Mouse (Mus musculus): ENCODE data around the gene Pip5k1b.

Gene Pip5k1b

GRCm38 (mm10) chr19:24476461-24476860 lies 79.2 kb downstream of the Pip5k1b start:
- no peak for DNase-seq (ENCODE audit: low read depth, low spot score)

GRCm38 (mm10) chr19:24475281-24475680 lies 80.4 kb downstream of the Pip5k1b start:
- no peak for DNase-seq (ENCODE audit: low read depth, low spot score)

DNA sequence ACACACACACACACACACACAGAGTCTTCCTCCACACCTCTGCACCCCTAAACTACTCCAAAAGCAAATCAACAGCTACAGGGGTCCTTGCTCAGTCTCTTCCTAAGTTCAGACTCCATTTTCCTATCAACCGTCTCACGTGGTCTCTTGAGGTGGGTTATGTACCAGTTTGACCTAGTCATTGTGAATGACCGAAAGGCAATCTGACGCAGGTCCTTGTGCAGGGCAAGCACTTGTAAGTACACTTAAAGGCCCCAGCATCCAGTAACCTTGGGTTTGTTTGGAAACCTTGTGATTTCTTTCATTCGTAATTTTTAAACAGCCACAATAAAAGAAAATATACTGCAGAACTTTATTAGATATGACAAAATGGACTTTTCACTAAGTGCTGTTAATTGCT lies 83.2 kb downstream of the Pip5k1b start:
- DNase-seq (ENCODE audit: low read depth, low spot score), result no peak

GRCm38 (mm10) chr19:24471538-24471937 lies 84.1 kb downstream of the Pip5k1b start:
- no peak for DNase-seq (ENCODE audit: low read depth, low spot score)

GRCm38 (mm10) chr19:24469216-24469615 lies 86.5 kb downstream of the Pip5k1b start:
- no peak for DNase-seq (ENCODE audit: low read depth, low spot score)

DNA sequence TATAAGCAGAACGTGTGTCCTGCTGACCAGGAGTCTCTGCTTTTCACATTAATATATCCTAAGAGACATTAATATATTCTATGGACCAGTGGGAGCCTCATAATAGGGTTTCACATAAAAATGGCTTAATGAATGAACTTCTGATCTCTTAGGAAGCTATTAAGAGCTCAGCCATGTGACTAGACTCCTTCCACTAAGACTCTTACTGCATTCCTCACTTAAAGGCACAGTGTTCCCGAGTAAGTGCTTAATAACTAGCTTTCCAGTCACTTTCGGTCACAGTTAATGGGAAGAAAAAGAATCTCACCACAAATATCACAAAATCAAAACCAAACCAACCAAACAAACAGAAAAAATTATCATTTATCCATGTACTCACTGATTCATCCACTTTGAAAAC lies 87.1 kb downstream of the Pip5k1b start:
- no peak for DNase-seq (ENCODE audit: low read depth, low spot score)

DNA sequence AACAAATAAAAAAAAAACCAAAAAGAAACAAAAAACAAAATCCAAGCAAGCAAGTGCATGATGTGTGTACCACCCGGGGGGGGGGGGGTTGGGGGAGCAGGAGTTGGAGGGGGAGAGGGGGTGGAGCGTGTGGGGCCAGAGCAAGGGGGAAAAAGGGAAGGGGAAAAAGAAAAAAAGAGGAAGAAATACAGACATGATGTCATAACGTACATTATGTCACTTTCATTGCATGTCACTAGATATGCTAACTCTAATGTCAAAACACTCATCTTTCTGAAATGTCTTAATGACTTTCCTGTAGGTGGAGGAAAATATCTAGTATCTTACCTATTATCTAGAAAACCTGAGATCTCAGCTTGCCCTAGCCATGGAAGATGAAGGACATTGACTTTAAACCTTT lies 92.7 kb downstream of the Pip5k1b start:
- DNase-seq (ENCODE audit: low read depth, low spot score), result no peak

DNA sequence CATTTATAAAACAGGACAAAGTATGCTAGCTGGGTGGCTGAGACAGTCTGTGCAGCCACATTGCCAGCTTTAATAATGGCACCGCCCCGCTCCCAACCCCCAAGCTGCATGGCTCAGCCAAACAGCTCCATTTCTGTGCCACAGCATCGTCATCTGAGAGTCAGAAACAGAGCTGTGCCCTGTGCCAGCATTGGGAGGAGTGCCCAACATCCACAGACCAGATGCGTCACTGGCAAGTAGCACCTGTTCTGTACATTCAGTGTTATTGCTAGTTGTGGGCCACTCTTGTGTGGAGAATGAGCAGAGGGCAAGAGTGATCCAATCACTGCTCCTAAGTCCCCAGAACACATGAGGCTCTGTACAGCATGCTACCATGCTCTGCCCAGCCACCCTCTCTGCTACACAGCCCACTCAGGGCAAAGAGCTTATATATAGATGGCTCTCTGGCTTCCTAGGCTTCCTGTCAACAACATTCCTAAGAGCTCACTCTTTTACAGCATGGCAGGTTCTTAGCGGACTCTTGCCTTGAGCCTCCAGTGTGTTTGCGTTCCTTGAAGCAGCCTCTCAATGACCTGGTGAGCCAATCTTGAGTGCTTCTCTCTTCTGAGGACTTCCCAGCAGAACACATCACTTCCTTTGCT lies 99.0 kb downstream of the Pip5k1b start:
- no peak for DNase-seq (ENCODE audit: low read depth, low spot score)

- no peak for DNase-seq (ENCODE audit: low read depth, low spot score)
Measured at GRCm38 (mm10) chr19:24455249-24455960, 100.3 kb downstream of the Pip5k1b start.

GRCm38 (mm10) chr19:24454451-24454850 lies 101.2 kb downstream of the Pip5k1b start:
- DNase-seq (ENCODE audit: low read depth, low spot score), result no peak

GRCm38 (mm10) chr19:24453379-24453778 lies 102.3 kb downstream of the Pip5k1b start:
- DNase-seq (ENCODE audit: low read depth, low spot score), result no peak

DNA sequence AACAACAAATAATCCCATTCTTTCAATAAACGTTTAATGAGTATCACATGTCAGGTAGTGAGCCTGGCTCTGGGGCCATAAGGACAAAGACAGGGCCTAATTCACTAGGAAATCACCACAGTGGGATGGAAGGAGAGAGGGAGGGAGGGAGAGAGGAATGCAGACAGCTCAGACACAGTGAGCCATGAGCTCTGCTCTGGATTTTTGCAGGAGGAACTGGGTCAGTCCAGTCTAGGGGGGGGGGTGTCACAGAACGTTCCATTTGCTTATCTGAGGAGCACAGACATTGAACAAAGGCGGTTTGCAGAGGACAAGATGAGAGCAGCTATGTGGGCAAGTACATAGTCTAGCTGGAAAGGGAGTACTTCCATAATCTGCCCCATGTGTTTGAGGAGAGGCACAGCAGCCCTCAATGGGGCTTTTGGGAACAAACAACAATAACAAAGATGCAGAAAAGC lies 103.2 kb downstream of the Pip5k1b start:
- DNase-seq (ENCODE audit: low read depth, low spot score), result peak; percentile 17

DNA sequence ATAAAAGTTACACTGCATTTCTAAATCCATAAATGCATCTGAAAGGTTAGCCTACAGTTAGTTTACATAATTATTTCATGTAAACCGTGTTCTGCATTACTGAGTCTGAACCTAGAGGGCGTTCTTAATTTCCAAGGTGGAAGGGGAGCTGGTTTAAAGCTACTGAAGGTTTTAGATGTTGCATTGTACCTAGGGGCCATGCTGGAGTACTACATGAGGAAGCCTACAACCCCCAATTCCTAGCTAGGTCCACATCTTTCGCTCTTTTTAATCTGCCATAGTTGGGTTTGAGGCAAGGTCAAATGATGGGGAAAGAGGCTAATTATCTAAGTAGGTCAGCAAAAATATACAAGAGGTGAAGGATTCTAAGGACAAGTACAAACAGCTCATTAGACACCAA lies 104.0 kb downstream of the Pip5k1b start:
- no peak for DNase-seq (ENCODE audit: low read depth, low spot score)

- no peak for DNase-seq (ENCODE audit: low read depth, low spot score)
Measured at GRCm38 (mm10) chr19:24450740-24451139, 104.9 kb downstream of the Pip5k1b start.

- no peak for DNase-seq (ENCODE audit: low read depth, low spot score)
Measured at GRCm38 (mm10) chr19:24444322-24444721, 111.3 kb downstream of the Pip5k1b start.

DNA sequence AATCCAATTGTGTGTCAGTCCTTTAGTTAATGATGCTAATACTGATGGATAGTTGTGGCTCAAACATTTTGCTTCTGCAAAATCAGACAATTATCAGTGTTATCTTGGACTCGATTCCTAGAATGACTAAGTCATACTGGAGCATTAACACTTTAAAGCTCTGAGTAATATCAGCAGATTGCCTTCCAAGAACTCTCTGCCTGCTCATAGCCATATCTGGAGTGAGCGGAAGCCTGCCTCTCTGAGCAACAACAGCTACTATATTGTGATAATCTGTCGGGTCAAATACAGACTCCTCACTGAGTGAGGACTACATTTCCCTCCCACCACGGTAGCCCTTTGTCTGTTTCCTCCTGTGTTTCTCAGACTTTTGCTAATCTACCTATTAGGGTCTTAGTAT lies 116.0 kb downstream of the Pip5k1b start:
- no peak for DNase-seq (ENCODE audit: low read depth, low spot score)

GRCm38 (mm10) chr19:24434291-24434690 lies 121.4 kb downstream of the Pip5k1b start:
- no peak for DNase-seq (ENCODE audit: low read depth, low spot score)

GRCm38 (mm10) chr19:24432447-24432846 lies 123.2 kb downstream of the Pip5k1b start:
- no peak for DNase-seq (ENCODE audit: low read depth, low spot score)

- DNase-seq (ENCODE audit: low read depth, low spot score), result no peak
Measured at GRCm38 (mm10) chr19:24431381-24431780, 124.3 kb downstream of the Pip5k1b start.

- DNase-seq (ENCODE audit: low read depth, low spot score), result no peak
Measured at GRCm38 (mm10) chr19:24428011-24428410, 127.7 kb downstream of the Pip5k1b start.

- DNase-seq (ENCODE audit: low read depth, low spot score), result no peak
Measured at GRCm38 (mm10) chr19:24427258-24427657, 128.4 kb downstream of the Pip5k1b start.

GRCm38 (mm10) chr19:24426759-24427181 lies 128.9 kb downstream of the Pip5k1b start:
- DNase-seq (ENCODE audit: low read depth, low spot score), result no peak

DNA sequence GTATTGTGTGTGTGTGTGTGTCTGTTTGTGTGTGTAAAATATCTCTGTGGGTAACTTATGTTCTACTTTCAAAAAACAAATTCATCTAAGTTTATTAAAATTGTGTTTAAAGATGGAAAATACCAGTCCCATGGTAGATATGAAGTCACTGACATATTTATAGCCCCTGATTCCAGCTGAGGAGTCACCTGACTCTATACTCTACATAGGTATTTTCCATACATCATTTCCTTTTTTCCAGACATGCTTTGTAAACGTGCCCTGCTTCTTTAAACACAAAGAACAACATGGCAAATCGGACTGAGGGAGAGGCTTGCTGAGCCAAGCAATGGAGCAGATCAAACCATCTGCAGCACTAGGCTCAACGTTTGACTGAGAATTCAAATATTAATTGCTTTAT lies 137.6 kb downstream of the Pip5k1b start:
- no peak for DNase-seq (ENCODE audit: low read depth, low spot score)

Measured in embryo, embryonic 11.5 days (tissue).